Mouse (Mus musculus): ENCODE data around the gene Dnajb7. TPM values are rescaled to one million over a fixed set of nuclear protein-coding genes. Genes with fewer than 3 reads are reported as not detected.
A peak's percentile ranks its signal among the peaks of the same experiment; 100 is the strongest.

Gene Dnajb7
- polyA plus RNA-seq, 3 experiments from 2014 or later: 2.1 to 3.2 (median 2.2) TPM

- no peak for ATAC-seq
These were observed 43.8 kb downstream of the Dnajb7 start for GRCm38 (mm10) chr15:81364271-81364670.

DNA sequence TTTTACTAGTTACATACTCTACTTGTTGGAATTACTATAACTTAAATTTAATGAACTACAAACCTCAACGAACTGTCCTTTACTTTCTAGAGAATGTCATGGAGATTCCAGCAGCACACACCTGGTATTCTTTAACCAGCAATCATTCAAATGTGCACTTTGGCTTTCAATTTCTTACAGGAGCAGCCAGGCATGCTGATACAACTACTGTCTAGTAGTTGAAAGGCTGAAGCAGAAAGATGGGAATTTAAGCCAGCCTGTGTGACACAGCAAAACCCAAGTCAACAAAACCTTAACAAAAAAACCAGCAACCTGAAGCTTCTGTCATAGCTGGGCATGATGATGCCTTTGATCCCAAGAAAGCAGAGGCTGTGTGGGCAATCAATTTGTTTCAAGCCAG, 45.6 kb downstream of the Dnajb7 start:
- ATAC-seq: no peak

- no peak for ATAC-seq
These were observed 46.6 kb downstream of the Dnajb7 start for GRCm38 (mm10) chr15:81361417-81362015.

- ATAC-seq: peak; percentile 37
These were observed 47.1 kb downstream of the Dnajb7 start for GRCm38 (mm10) chr15:81361022-81361404.

- ATAC-seq: peak; percentile 99
These were observed 47.6 kb downstream of the Dnajb7 start, which contains the start of gene Slc25a17 for GRCm38 (mm10) chr15:81360345-81361021. Gene Slc25a17, minus strand, starts transcription at chr15:81360812.

DNA sequence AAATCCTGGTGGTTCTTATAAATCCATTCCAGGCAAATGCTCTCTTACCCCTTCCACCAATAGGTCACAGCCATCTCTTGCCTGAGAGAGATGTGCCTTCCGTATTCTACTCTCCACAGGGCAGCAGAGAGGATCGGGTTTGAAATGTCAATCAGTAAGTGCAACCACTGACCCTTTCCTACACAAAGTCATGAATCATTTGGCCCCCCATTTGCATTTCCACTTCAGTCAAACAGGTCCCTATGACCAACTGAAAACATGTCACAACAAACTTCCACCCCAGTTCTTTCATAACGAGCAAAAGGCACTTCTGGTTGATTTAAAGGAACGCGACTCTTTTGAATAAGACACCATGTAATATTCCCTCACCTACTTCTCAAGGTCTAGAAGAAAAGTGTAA, 48.7 kb downstream of the Dnajb7 start:
- ATAC-seq: no peak

DNA sequence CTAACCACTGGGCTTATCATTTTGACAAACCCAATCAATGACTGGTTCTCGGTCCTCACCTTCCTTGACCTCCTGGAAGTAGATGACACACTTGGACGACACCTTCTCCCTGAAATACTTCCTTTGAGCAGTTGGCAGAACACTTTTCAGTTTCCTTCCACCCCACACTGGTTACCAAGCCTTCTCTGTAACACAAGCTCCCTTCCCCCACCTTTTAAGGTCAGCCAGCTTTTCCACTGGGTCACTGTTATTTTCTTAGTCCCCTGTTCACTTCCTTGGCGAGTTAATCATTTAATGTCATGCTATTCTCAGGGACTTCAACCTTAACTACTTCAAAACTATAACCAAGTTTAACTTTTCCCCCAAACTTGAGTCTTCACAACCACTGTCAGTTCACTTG, 49.2 kb downstream of the Dnajb7 start:
- ATAC-seq: no peak

GRCm38 (mm10) chr15:81356946-81357345, 51.2 kb downstream of the Dnajb7 start:
- no peak for ATAC-seq

Other genes starting within 250 kb of the Dnajb7 start
- gene Mrtfa, start 217.5 kb downstream of the Dnajb7 start, polyA plus RNA-seq (2017; shearing (Covaris generic)): 10 to 100 TPM; 47.3 to 66.5 (median 48.1) TPM
- not detected for gene Mchr1, start 172.8 kb downstream of the Dnajb7 start, polyA plus RNA-seq (2017; shearing (Covaris generic))
- gene Slc25a17, start 47.5 kb downstream of the Dnajb7 start, polyA plus RNA-seq (2017; shearing (Covaris generic)): 100 to 1,000 TPM in 1 of 3 experiments, 10 to 100 TPM in 2; 94.4 to 105 (median 99.3) TPM
- gene St13, start 8.2 kb downstream of the Dnajb7 start, polyA plus RNA-seq (2017; shearing (Covaris generic)): 100 to 1,000 TPM; 170 to 193 (median 179) TPM
- 1 to 10 TPM; 6.8 to 8.8 (median 8.2) TPM for gene Xpnpep3, start 8.2 kb downstream of the Dnajb7 start, polyA plus RNA-seq (2017; shearing (Covaris generic))
- 100 to 1,000 TPM; 313 to 388 (median 382) TPM for gene Rbx1, start 58.0 kb upstream of the Dnajb7 start, polyA plus RNA-seq (2017; shearing (Covaris generic))
- 10 to 100 TPM; 16.1 to 20.2 (median 16.7) TPM for gene Ep300, start 177.1 kb upstream of the Dnajb7 start, polyA plus RNA-seq (2017; shearing (Covaris generic))

Data from inflammation-experienced regulatory T-cells, adult 6 months (primary cell).